Mouse (Mus musculus) gastrocnemius, adult 2 months (tissue): Measurements from ENCODE around the gene Tecpr2. TPM values are rescaled to one million over a fixed set of nuclear protein-coding genes. Genes with fewer than 3 reads are reported as not detected.

Experiments used
- DNase-seq: peaks from one replicate; pipeline ENCODE4 v3.0.0; 2022
- H3K27ac ChIP-seq: fragments of 200-600 bp; 2 replicates; pipeline ENCODE4 v1.8.1; 2022; ENCODE audit warnings: mild to moderate bottlenecking
- H3K4me3 ChIP-seq: fragments of 200-600 bp; 2 replicates; pipeline ENCODE4 v1.8.1; 2022; ENCODE audit warnings: mild to moderate bottlenecking, moderate library complexity
- CTCF ChIP-seq: fragments of 200-600 bp; IDR thresholded peaks from 2 replicates; pipeline ENCODE4 v1.8.1; 2022; ENCODE audit warnings: antibody characterized with exemption, mild to moderate bottlenecking, moderate library complexity
- intact Hi-C: fragments of 180-260 bp; cut with DNase I; formaldehyde crosslinking; loops from one replicate; pipeline ENCODE4 v1.15.1; 2025
- total RNA-seq, 2 experiments: library from RNA; stranded (reverse); gene quantifications; 2 replicates each; pipeline ENCODE4 v1.2.3; 2021

Tecpr2 gene
- total RNA-seq, 2 experiments from 2014 or later: 2.4 TPM

DNA sequence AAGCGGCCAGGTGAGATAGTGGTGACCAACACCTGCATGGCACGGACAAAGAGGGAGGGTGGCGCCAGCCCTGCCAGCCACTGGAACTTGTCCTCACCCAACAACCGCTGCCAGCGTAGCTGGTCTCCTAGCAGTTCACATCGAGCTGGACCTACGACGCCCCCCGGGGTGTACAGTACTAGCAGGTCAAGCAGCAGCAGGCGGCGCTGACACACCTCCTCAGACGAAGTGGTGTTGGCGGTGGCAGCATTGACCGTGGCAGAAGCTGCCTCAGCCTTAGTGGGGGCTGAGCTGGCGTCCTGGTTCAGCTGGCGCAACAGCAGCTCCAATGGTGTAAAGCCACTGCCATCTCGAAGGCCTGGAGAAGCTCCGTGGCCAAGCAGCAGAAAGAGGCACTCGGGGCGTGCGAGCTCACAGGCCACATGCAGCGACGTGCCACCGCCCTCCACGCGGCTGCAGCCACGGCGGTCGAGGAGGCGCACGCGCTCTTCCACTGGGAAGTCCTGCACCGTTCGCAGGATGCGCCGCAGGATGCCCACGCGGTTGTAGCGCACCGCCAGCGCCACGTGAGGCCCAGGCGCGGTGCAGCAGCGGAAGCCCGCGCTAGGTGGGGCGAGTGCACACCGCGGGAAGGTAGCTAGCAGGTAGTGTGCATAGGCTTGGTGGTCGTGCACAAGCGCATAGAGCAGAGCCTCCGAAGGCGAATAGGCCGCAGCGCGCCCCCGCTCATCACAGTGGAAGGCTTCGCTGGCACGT, 87.7 kb downstream of the Tecpr2 start:
- intact Hi-C loops: no loop called here
- peak overlapping the region; percentile 78 for H3K4me3 ChIP-seq

DNA sequence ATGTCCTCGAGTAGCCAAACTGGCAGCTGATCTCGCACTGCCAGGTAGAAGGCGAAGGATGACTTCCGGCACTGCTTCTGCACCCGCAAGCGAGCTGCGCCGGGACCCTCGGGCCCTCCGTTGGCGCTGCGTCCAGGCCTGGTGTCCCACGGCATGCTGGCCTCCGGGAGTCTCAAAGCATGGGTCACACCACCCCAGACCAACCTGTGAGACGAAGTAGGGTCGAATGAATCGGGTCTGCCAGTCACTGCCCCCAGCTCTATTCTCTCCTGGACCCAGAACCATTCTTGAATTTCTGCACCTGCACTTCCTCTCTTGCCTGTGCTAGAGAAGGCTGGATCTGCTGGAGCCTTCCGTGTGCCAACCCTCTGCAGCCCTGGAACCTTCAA, 88.3 kb downstream of the Tecpr2 start:
- intact Hi-C loops: no loop called here
- no peak for DNase-seq
- TF ChIP-seq CTCF: no peak
- Histone ChIP-seq H3K27ac (peak overlapping the region; percentile 100), H3K4me3 (peak overlapping the region; percentile 78)

More for the DNA sequence above, 87.7 kb downstream of the Tecpr2 start:
- TF ChIP-seq CTCF: no peak
- peak overlapping the region; percentile 100 for H3K27ac ChIP-seq
- peak; percentile 56 for DNase-seq

DNA sequence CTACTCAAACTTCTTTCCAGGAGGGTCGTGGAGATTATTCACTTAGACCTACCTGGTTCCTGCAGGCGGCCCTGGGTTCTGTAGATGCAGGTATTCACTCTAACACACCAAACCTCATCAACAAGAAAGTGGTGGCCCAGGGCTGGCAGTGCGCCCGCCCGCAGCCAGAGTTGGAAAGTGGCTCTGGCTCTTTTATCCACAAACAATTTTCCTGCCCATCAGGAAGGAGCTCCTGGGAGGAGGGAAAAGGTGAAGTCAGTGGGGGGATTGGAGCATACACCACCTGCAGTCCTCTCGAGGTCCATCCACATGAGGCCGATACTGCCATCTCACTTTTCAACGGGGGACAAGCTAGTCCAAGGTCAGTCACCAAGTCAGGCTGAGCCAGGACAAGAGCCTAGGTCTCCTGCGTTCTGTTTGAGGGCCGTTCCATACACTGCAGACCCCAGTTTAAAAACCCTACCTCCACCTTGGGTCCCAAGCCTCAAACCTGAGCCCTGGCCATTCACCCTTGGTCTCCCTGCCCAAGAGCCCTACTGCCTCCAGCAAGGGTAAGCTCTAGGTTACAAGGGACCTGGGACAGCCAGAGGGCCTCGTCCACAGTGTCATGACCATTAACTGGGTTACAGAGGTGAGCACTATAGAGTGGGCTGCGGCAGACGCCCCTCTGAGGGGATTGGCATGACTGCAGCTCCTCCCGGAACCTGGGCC, 89.0 kb downstream of the Tecpr2 start:
- Histone ChIP-seq H3K27ac (peak overlapping the region; percentile 100), H3K4me3 (peak overlapping the region; percentile 78)
- peak; percentile 63 for DNase-seq
- intact Hi-C loops: loop anchor here (2.0 kb wide), 1 partner anchor 29 kb away; no protein-coding TSS in a partner anchor
- TF ChIP-seq CTCF: no peak

DNA sequence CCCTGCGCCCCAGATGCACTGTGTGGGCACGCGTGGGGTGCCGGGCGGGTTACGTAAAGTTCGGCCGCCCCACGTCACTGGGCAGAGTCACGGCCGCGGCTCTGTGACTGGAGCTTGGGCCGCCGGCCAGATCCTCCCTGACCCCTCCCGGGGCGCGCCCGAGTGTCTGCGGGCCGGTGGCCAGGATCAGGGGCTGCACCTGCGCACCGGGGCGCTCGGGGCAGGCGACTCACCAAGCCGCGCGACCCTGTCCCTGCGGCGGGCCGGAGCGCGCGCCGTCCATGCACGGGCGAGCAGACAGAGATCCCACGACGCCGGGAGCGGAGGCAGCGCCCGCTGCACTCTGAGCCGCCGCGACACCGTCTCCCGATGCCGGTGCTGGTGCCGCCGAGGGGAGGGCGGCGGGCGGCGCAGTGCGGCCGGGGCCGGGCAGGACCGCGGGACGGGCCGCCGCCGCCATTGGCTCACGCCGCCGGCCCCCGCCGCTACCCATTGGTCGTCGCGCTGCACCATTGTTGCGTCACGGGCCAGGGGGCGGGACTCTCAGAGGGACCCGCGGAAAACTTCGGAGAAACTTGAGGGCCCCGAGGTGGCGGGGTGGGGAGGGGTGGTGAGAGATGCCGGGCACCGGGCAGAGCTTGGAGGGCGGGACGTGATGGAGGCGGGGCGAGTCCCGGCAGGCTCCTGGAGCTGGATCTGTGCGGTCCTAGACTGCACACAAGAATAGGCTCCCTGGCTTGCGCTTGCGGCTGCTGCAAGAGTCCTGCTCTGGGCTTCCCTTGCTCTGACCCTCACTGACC, 89.7 kb downstream of the Tecpr2 start, which contains the start of gene Ankrd9:
Gene Ankrd9 (minus strand): TSS at position 434 of the 800 bp plus-strand sequence.
- TF ChIP-seq CTCF: no peak
- peak within 1 kb of the TSS; percentile 100 for H3K27ac ChIP-seq
- H3K4me3 ChIP-seq: peak within 1 kb of the TSS; percentile 78
- DNase-seq: peak; percentile 100
- intact Hi-C loops: loop anchor here (2.0 kb wide), 1 partner anchor 30 kb away; no protein-coding TSS in a partner anchor

DNA sequence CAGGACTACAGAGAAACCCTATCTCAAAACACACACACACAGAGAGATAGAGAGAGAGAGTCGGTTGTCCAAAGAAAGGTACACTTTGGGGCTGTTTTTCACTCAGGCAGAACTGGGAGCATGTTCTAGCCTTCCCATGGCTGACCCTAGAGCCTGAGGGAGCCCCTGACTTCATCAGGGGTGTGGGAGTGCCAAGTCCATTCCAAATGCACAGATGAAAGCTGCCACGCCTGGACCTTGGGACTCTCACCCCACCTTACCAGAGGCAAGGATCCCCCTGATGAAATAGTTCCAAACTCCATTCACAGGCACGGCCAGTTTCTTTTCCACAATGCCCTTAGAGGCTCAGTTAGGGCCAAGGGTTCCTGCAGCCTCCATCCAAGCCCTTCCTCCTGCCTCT, 90.7 kb downstream of the Tecpr2 start:
- intact Hi-C loops: loop anchor here (2.0 kb wide), 1 partner anchor 31 kb away; no protein-coding TSS in a partner anchor
- Histone ChIP-seq H3K27ac (peak overlapping the region; percentile 100), H3K4me3 (peak overlapping the region; percentile 78; the same call in 1 of the 2 replicates)
- no peak for TF ChIP-seq CTCF
- peak; percentile 25 for DNase-seq

DNA sequence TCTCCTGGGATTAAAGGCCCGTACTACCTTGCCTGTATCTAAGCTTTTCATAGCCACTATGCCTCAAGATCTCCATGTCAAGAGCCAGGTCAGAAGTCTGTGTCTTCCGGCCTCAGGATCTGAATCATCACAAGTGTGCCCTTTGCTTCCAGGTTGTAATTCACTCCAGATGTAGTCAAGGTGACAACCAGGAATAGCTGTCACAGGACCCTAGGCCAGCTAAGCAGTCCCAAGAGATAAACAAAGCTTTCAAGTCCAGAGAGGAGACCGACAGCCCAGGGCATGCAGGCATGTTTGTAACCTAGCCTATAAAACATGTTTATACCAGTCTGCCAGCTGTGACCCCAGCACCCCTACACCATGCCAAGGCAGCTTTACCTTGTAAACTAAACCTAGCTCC, 92.7 kb downstream of the Tecpr2 start:
- intact Hi-C loops: no loop called here
- H3K4me3 ChIP-seq: no peak overlapping the region
- H3K27ac ChIP-seq: peak overlapping the region; percentile 78
- peak; percentile 43 for DNase-seq
- no peak for TF ChIP-seq CTCF

DNA sequence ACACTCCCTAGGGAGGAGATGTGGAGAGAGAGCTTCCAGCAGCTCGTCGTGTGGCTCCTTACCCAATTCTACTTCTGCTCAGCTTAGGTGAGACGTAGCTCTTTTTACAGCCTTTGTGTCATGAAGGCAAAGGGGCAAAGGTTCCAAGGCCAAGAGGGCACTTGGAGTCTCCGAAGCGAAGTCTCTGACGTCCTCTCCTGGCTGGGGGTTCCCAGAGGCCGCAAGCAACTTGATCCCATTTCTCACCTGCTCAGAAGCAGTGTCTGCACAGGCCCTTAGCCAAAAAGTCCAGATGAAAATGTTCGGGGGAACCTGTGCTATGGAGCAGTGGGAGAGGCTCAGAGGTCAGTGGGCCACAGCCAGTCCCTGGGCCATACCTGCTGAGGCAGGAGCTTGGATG, 94.0 kb downstream of the Tecpr2 start:
- Histone ChIP-seq H3K27ac (peak overlapping the region; percentile 78), H3K4me3 (no peak overlapping the region)
- DNase-seq: peak; percentile 42
- intact Hi-C loops: no loop called here
- no peak for TF ChIP-seq CTCF

DNA sequence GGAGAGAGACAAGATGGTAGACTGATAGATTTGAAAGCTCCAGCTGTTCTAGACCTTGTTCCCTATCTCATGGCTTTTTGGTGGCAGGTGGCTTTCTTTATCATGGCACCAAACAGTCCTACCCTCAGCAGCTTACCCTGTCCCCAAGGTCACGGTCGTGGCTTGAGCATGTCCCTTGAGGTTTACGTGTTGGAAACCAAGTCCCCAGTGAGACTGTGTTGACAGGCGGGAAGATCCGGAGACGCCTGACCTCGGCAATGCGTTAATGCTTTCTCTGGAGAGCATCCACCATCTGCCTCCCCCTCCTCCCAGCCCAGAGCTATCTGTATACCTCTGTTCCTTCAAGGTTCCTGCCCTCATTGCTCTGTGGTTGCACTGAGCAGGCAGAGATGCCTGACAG, 94.7 kb downstream of the Tecpr2 start:
- peak; percentile 29 for DNase-seq
- intact Hi-C loops: no loop called here
- TF ChIP-seq CTCF: no peak
- peak overlapping the region; percentile 94 for H3K27ac ChIP-seq
- H3K4me3 ChIP-seq: peak overlapping the region; percentile 68

DNA sequence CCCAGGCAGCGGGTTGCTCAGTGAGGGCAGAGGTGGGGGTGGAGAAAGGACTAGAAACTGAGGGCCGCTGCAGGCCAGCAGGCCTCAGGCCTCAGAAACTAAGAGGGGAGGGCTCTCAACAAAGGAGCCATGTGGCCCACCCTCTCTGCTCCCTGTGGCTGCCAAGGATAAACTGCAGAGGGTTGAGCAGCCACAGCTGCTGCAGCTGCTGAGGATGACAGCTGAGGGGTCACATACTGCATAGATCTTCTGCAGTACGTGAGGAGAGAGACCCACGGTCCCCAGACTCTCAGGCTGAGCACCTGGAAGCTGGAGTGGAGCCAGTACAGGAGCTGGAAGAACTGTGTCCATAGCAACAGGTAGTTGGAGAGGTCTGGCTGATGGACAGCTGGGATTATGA, 95.5 kb downstream of the Tecpr2 start:
- intact Hi-C loops: no loop called here
- DNase-seq: peak; percentile 42

DNA sequence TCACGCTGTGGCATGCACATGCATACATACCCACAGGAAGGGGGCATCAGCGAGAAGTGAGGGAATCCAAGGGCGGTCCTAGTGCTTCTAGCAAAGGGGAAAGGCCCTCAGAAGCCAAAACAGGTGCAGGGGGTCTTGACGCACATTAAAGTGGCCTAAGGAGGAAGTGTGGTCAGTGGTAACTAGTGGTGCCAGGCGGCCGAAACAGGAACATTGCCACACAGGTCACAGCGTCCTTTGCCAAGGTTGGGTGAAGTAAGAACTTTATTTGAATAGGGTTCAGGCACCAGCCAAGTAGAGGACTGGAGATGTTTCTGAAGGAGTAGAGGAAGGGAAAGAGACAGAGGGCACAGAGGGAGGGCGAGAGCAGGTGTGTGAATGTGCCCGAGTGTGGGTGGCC, 96.1 kb downstream of the Tecpr2 start:
- intact Hi-C loops: no loop called here
- peak; percentile 69 for DNase-seq

More for the DNA sequence above, 95.5 kb downstream of the Tecpr2 start:
- Histone ChIP-seq H3K4me3 (peak overlapping the region; percentile 68), H3K27ac (peak overlapping the region; percentile 94)
- no peak for TF ChIP-seq CTCF

DNA sequence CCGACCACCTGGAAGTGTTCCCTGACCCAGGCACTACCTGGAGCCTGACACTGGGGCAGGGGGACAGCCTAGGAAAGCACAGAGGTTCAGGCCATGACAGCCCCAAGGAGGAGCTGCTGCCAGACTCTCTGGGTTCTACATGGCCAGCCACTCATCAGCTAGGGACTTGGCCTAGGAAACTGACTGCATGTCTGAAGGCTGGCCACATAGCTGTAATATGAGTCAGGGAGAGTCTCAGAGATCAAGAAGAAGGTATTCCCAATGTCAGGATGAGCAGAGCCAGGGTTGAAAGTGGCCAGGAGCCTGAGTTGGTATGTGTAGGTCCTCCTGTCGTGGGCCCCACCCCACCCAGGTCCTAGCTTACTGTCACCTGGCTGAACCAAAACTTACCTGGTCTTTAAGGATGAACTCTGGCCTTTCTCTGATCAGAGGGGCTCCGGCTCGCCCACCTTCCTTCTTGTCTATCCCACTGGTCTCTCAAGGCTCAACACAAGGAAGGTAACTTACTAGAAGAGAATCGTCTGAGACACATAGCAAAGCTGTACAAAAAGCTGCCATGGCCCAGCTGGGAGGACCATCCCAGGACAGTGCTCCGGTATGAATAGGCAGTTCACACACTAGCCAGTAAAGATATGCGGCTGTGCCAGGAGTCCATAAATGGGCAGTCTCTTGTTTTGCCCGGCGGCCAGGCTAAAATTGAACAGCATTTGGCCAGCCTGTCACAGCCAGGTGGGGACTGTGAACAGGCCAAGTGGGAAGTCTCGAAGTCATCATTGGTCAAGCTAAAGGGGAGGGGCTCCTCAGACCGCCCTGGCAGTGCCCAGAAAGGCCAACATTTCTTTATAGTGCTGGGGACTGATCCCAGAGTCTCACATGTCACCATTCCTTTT, 97.7 kb downstream of the Tecpr2 start:
- DNase-seq: peak; percentile 84
- Histone ChIP-seq H3K27ac (peak overlapping the region; percentile 94), H3K4me3 (peak overlapping the region; percentile 68)
- intact Hi-C loops: no loop called here
- no peak for TF ChIP-seq CTCF

More for the DNA sequence above, 96.1 kb downstream of the Tecpr2 start:
- Histone ChIP-seq H3K27ac (peak overlapping the region; percentile 94), H3K4me3 (peak overlapping the region; percentile 68)
- TF ChIP-seq CTCF: no peak
